ENCODE assay signal across 9 mouse cellular contexts in the genomic region with DNA sequence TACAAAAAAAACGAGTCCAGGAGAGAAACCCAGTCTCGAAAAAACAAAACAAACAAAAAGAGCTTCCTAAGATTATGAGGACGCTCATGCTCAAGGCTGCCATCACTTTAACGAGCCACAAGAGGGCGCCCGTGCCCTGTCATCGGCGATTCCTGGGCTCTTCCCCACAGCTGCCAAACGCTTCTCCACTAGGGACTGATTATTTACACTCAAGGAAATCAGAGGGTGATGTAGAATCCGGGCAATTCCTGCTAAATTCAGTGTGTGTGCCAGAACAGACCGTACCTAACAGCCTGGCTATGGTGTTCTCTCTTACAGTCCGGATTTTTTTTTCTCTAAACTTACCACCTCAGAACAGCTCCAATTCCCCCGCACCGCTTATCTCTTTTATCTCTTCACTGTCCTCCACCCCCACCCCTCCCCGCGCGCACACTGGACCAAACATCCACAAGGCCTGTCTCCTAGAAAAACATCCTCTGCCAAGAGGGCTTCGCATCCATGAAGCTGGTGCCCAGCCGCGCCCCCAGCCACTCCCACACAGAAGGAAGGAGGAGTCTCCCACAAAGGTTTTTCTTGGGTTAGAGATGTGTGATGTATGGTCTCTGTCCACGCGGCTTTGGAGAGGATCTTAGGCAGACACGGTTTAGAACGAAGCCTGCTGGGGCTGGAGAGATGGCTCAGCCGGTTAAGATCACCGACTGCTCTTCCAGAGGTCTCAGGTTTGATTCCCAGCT. TPM values are rescaled to one million over a fixed set of nuclear protein-coding genes. Genes with fewer than 3 reads are reported as not detected.
DNase-seq lines count a peak whose midpoint lies in the region; ATAC-seq lines count a peak whose summit lies in the region.
"Had no signal": no experiment of that assay in that cellular context is flagged by ENCODE, and none has a peak within 500 bp of the region (broad histone marks: within the 10 kb centered on the region; RNA-seq: fewer than 3 reads in every experiment).

No protein-coding gene starts in this region.

- no peak overlapping the region for H3K27ac ChIP-seq in limb, embryonic 13.5 days
- H3K27ac ChIP-seq in midbrain, embryonic 14.5 days (replicated peaks; ENCODE audit: low read depth, low read length): no peak overlapping the region
- H3K27ac ChIP-seq in stomach, embryonic 14.5 days (ENCODE audit: low read length): no peak overlapping the region

- WGBS in limb, embryonic 13.5 days: 17% methylated on average over 26 of the region's 26 CpGs
- 23% methylated on average over 26 of the region's 26 CpGs for WGBS in midbrain, embryonic 14.5 days
- 14% methylated on average over 26 of the region's 26 CpGs for WGBS in stomach, embryonic 14.5 days

- H3K9ac ChIP-seq in limb, embryonic 13.5 days: no peak overlapping the region
- no peak overlapping the region; the same call in 1 of the 2 replicates for H3K9ac ChIP-seq in midbrain, embryonic 14.5 days (replicated peaks; ENCODE audit: low read length)
- no peak overlapping the region for H3K9ac ChIP-seq in stomach, embryonic 14.5 days (replicated peaks; ENCODE audit: low read depth, low read length)

- no peaks in the 10 kb centered on the region for H3K36me3 ChIP-seq in limb, embryonic 13.5 days
- H3K36me3 ChIP-seq in midbrain, embryonic 14.5 days (ENCODE audit: control insufficient read depth, insufficient read depth, low read length): no peaks in the 10 kb centered on the region
- no peaks in the 10 kb centered on the region for H3K36me3 ChIP-seq in stomach, embryonic 14.5 days (ENCODE audit: control insufficient read depth, insufficient read depth, low read length)

- peak overlapping the region; percentile 46 for H3K4me2 ChIP-seq in limb, embryonic 13.5 days (replicated peaks)
- peak overlapping the region; percentile 37 for H3K4me2 ChIP-seq in midbrain, embryonic 14.5 days (ENCODE audit: low read length)
- H3K4me2 ChIP-seq in stomach, embryonic 14.5 days (replicated peaks; ENCODE audit: low read depth, low read length): peak overlapping the region; percentile 15

- peaks cover 8% of the 10 kb centered on the region for H3K9me3 ChIP-seq in limb, embryonic 13.5 days
- H3K9me3 ChIP-seq in midbrain, embryonic 14.5 days (ENCODE audit: control insufficient read depth, low read length): no peaks in the 10 kb centered on the region
- H3K9me3 ChIP-seq in stomach, embryonic 14.5 days (ENCODE audit: control insufficient read depth, low read depth, low read length): no peaks in the 10 kb centered on the region

- H3K4me3 ChIP-seq in limb, embryonic 13.5 days: no peak overlapping the region
- H3K4me3 ChIP-seq in midbrain, embryonic 14.5 days (replicated peaks; ENCODE audit: low read depth, low read length): no peak overlapping the region
- no peak overlapping the region for H3K4me3 ChIP-seq in stomach, embryonic 14.5 days (ENCODE audit: low read depth, low read length)

- 0 out of 2 replicates have a peak, but pooled peaks cover 3% of the 10 kb centered on the region for H3K4me1 ChIP-seq in limb, embryonic 13.5 days
- H3K4me1 ChIP-seq in midbrain, embryonic 14.5 days (ENCODE audit: control insufficient read depth, insufficient read depth, low read length): no peaks in the 10 kb centered on the region
- H3K4me1 ChIP-seq in stomach, embryonic 14.5 days (ENCODE audit: control insufficient read depth, insufficient read depth, low read length): peaks cover 3% of the 10 kb centered on the region; the same call in 1 of the 2 replicates

- ATAC-seq in limb, embryonic 13.5 days (ENCODE audit: low FRiP score, low read depth): peak; percentile 32; the same call in 1 of the 2 replicates
- ATAC-seq in midbrain, embryonic 14.5 days (ENCODE audit: low FRiP score, low TSS enrichment): no peak; the same call in 1 of the 2 replicates
- no peak for ATAC-seq in stomach, embryonic 14.5 days (ENCODE audit: insufficient number of reproducible peaks, insufficient read depth, low FRiP score, low read depth)

- H3K27me3 ChIP-seq in limb, embryonic 13.5 days: peaks cover 26% of the 10 kb centered on the region
- no peaks in the 10 kb centered on the region; the same call in 1 of the 2 replicates for H3K27me3 ChIP-seq in midbrain, embryonic 14.5 days (ENCODE audit: control insufficient read depth, insufficient read depth, low read length)
- no peaks in the 10 kb centered on the region for H3K27me3 ChIP-seq in stomach, embryonic 14.5 days (ENCODE audit: control insufficient read depth, insufficient read depth, low read length)

- DNase-seq in CD4-positive helper T cell, adult 2 months (ENCODE audit: low read depth, low spot score): peak; percentile 59
- DNase-seq in adrenal gland, postnatal 25 days: peak; percentile 68
- peak; percentile 52 for DNase-seq in embryo, embryonic 9.5 days (ENCODE audit: extremely low spot score)
- peak; percentile 52 to 75 for DNase-seq in gastrocnemius, postnatal 4 days (ENCODE audit: low spot score in 2 of 2)
- DNase-seq in kidney, adult 11 months: peak; percentile 18
- DNase-seq in midbrain, embryonic 14.5 days: peak; percentile 91

RNA-seq across cellular contexts. Expression of gene Tlx1, which starts 26.7 kb away (rescaled TPM):
- not detected in 2 replicates for total RNA-seq in adrenal gland, postnatal 25 days (2021)
- total RNA-seq in gastrocnemius, postnatal 4 days (2021): under 1 TPM in 1 of 2 experiments, not detected in 1; 0.31 TPM
- polyA plus RNA-seq in limb, embryonic 13.5 days (2015; fragmentation: Nextera tagmentation; extraction: Ambion mirVana): 0.38 and 1.1 TPM in 2 replicates
- polyA plus RNA-seq in midbrain, embryonic 14.5 days (2014; fragmentation: Nextera tagmentation; extraction: Ambion mirVana): not detected in 2 replicates
- 0.12 and 0.86 TPM in 2 replicates for polyA plus RNA-seq in stomach, embryonic 14.5 days (2014; fragmentation: Nextera tagmentation; extraction: Ambion mirVana)
- polyA plus RNA-seq: large intestine, adult 2 months had no signal

RNA-seq across cellular contexts. Expression of gene Lbx1, which starts 58.4 kb away (rescaled TPM):
- not detected in 2 replicates for total RNA-seq in adrenal gland, postnatal 25 days (2021)
- total RNA-seq in gastrocnemius, postnatal 4 days (2021): 10 to 100 TPM; 24.2 to 26.0 TPM
- polyA plus RNA-seq in limb, embryonic 13.5 days (2015; fragmentation: Nextera tagmentation; extraction: Ambion mirVana): 1.4 and 1.5 TPM in 2 replicates
- polyA plus RNA-seq in midbrain, embryonic 14.5 days (2014; fragmentation: Nextera tagmentation; extraction: Ambion mirVana): 0.49 and 0.65 TPM in 2 replicates
- not detected in 2 replicates for polyA plus RNA-seq in stomach, embryonic 14.5 days (2014; fragmentation: Nextera tagmentation; extraction: Ambion mirVana)
- polyA plus RNA-seq: large intestine, adult 2 months had no signal

Comparison
In these comparisons a context has a peak if more than half of its experiments do, and no peak if none do; other contexts are left out.
1. DNase-seq: peak in every context shown above with its lines; median percentile 91 in midbrain, embryonic 14.5 days; 68 in adrenal gland, postnatal 25 days; 64 in gastrocnemius, postnatal 4 days; 59 in CD4-positive helper T cell, adult 2 months; 52 in embryo, embryonic 9.5 days; 18 in kidney, adult 11 months.